Mouse (Mus musculus) lung, adult 2 months (tissue): ENCODE measurements around the gene Specc1l.

Experiments used
- CTCF ChIP-seq: fragments of 200-500 bp; IDR thresholded peaks from 2 replicates; pipeline ENCODE4 v1.5.1; 2011; ENCODE audit warnings: mild to moderate bottlenecking, low read length, control low read depth; ENCODE audit not compliant: insufficient read depth
- POLR2A ChIP-seq: fragments of 200-500 bp; IDR thresholded peaks from 2 replicates; pipeline ENCODE4 v1.6.1; 2011; ENCODE audit warnings: low read depth, mild to moderate bottlenecking, control low read depth, low read length, borderline replicate concordance; ENCODE audit errors: extremely low read depth

- TF ChIP-seq POLR2A (no peak), CTCF (no peak)
Measured at GRCm38 (mm10) chr10:75304049-75304405, 92.2 kb downstream of the Specc1l start.
